Mouse (Mus musculus) c-Kit-positive CD71-negative TER-119-negative erythroid progenitor cells, embryonic 14.5 days (primary cell): ENCODE data around the gene C1ql4.

Experiments used
- DNase-seq: peaks from one replicate; pipeline ENCODE4 v3.0.0-alpha.2; 2013; ENCODE audit warnings: low read depth

Gene C1ql4

GRCm38 (mm10) chr15:99087253-99088075, at the start of gene C1ql4:
C1ql4 (minus strand) TSS chr15:99087817.
- no peak for DNase-seq

DNA sequence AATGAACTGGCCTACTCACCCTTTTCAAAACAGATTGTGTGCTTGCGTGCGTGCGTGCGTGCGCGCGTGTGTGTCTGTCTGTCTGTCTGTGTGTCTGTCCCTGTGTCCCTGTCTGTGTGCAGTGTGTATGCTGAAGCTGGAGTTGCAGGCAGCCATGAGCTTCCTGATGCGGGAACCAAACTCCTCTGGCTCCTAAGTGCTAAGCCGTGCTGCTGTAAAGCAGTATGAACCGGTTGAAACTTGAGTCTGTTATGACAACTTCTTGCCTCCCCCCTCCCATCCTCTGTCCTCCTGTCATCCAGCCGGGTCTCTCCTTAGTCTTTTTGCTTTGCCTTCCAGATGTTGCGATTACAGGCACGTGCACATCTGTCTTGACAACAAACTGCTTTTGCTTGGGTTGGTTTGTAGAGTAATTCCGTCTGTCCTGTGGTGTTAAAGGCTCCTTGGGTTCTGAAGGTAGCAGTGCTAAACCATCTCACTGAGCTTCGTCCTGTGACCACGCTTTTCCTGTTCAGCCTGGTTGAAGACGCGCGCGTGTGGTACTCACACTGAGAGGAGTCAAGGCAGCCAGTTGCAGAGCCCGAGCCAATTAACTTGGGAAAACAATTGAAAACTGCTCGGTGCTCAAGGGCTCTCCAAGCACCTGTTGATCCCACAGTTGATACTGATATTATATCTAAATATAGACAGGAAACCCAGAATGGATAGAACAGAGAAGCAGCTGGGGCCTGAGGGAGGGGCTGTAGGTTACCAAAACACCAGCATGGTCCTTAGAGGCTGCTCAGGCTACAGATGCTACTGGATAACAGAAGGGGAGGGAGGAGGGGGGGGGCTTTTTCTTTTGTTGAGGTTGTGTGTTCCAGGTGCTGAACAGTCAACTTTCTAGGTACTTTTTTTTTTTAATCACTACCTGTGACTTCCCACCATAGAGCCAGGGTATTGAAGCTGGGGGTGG, 42.6 kb upstream of the C1ql4 start:
- DNase-seq = no peak

- DNase-seq = no peak
These were observed 41.8 kb upstream of the C1ql4 start for GRCm38 (mm10) chr15:99129441-99129840.

DNA sequence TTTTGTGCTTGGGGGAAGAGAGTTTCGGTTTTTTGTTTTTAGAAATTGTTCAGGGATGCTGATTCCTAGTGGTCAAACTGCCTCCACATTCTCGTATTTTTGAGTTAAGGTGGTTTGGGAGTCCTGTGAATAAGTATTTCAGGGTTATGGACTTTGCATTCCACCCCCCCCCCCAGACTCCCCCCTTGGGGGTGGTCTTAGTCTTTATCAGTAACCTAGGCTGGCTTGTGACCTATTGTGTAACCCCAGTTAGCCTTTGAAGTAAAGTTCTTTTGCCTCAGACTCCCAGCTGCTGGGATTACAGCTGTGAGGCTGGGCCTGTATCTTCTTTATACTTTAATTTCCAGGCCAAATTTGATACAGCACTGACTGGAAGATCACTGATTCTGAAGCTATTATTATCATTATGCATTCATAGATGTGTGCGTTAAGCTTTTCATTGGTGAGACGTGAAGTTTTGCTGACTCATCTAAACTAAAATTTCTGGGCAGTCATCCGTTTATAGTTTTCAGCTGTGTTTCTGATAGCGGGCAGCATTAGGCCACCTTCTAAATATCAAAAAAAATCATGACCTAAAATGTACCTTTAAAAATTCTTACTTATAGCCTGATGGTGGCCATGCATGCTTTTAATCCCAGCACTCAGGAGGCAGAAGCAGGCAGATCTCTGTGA, 40.4 kb upstream of the C1ql4 start:
- DNase-seq = no peak

DNA sequence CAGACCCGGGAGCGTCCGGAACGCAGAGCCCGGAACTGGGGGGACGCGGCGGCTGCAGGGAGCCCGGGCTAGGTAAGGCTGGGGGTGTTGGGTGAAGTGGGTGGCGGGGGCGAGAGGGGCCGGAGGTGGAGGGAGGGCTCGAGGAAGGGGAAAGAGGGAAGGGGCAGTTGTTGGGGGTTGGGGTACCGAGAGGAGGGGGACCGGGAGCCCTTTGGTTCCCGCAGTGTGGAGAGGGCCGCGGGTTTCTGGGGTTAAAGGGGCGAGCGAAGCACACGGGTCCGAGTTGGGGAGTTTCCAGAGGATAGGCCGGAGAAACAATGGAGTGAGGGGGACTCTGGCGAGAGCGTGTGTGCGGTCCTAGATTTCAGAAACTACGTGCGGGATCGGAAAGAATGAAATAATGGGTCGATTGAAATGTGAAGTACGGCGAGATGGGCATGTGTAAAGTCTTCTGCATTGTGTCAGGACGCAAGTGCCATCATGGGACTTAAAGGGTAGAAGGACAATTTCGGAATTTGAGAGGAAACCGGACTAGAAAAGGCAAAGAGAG, 39.3 kb upstream of the C1ql4 start:
- DNase-seq = no peak

DNA sequence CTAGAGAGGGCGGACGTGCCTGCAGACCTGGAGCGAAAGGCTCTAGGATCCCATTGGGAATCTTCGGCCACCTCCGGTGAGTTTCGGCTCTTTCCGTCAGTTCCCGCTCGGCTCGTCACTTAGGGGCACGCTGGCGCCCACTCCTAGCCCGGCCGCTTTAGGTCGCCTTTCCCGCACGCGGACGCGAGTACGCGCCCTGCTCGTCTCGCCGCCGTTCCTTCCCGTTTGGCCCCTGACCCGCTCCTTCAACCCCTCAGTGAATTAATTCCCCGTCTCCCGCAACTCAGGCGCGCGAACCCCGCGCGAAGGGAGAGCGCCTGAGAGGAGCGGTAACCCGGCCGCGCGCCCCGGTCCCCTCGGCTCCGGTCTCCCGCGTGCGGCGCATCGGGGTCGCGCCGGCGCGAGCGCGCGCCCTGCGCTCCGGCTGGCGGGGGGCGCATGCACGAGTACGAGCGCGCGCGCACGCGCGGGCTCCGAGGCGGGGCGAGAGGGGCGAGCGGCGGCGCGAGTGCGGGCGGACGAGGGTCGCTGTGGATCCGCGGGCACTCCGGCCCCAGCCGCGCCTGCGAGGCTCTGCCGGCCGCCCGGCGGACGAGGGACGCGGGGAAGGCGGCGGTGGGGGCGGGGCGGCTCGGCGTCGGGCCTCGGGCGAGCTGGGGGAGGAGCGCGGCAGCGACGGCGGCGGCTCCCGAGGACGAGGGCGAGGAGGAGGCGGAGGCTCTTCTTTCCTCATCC, 38.6 kb upstream of the C1ql4 start:
- DNase-seq = no peak

DNA sequence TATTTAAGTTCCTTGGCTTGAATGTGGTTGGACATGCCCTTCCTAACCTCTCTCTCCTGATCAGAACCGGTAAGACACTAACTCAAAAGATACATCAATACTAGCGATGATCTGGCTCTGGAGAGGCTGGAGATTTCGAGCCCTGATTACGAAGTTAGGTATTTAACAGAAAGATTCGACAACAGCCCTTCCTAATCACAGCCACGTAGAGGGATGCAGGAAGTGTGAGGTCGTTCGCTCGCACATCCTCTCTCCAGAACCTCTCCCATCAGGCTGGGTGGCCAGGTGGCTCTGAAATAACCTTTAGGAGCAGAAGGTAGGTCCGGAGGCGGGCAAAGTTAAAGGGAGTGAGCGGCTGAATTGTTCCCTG, 38.1 kb upstream of the C1ql4 start, which contains the start of gene Spats2:
Spats2 (plus strand) TSS at position 206 of the 370 bp plus-strand sequence.
- no peak for DNase-seq

DNA sequence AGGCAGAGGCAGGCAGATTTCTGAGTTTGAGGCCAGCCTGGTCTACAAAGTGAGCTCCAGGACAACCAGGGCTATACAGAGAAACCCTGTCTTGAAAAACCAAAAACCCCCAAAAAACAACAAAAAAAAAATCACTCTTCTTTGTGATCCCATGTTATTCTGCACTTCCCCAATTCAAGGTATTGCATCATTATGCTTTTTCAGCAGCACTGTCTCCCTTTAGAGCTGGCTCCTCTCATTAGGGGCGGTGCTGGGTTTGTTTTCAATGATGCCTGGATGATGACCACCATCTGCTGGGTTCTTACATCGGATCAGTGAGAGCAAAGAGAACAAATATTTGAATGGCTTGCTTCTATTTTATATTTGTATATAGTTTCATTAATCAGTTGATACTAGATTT, 35.0 kb upstream of the C1ql4 start:
- no peak for DNase-seq

DNA sequence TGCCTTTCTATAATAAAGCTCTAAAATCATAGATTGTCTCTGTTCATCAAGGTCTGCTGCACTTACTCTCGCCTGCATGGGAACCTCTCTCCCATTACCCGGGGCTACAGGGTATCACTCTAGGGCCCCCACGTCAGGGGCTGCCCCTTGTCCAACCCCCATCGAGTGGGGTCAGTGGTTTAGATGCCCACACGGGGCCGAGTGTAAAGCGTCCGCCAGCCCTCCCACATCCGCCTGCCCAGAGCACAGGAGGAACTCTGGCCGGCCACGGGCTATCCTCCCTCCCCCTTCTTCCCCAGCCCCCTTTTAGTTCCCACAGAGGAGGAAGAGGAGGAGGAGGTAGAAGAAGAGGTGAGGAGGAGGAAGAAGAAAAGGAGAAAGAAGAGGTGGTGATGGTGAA, 33.2 kb upstream of the C1ql4 start:
- DNase-seq = no peak

DNA sequence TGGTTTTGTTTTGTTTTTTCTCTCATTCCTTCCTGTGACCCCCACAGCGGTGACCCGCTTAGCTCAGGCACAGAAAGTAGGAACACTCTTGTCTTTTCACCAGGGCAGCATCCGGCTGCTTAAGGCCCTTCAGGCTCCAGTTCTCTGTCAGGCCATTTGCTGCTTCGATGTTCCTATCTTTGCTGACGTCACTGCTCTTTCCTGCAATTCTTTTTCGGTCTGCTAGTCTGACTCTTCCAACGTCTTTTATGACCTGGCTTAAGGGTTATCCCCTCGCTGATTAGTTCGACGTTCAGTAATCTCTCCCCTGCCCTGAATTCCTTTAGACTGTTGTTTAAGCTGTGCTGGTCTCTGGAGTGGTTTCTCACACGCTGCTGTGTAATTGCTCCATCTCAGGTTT, 28.9 kb upstream of the C1ql4 start:
- no peak for DNase-seq

DNA sequence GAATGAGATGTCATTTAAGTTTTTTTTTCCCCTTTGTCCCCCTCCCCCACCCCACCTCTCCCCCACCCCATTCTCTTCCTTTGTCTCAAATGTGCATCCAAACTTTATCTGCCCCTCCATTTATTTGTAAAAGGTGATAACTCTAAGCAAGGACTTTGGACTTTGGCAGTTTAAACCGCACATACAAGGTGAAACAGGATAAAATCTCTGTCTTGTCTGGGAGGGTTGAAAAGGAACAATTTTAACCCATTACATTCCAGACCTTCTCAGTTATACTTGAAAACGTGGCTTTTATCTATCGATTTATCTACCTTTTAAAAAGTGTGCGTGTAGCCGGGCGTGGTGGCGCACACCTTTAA, 27.4 kb upstream of the C1ql4 start:
- no peak for DNase-seq

GRCm38 (mm10) chr15:99114312-99115064, 26.9 kb upstream of the C1ql4 start:
- DNase-seq = no peak

DNA sequence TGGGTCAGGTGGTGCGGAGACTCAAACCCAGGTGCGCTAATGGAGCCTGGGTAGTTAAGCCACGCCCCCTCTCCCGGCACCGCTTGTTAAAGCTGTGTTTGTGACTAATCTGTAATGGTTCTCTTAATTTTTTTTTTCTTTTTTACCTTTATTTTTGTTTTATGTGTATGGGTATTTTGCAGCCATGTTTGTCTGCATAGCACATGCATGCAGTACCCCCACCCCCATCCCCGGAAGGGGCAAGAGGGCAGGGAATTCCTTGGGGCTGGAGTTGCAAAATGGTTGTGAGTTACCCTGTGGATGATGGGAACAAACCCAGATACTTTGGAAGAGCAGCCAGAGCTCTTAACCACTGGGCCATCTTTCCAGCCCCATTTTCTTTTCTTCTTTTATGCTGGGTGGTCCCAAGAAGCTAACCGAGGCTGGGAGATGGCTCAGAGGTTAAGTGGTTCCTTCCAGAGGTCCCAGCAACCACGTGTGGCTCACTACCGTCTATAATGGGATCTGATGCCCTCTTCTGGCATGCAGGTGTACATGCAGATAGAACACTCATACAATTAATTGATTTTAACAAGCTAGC, 25.9 kb upstream of the C1ql4 start:
- DNase-seq = no peak

- DNase-seq = no peak
These were observed 25.3 kb upstream of the C1ql4 start for GRCm38 (mm10) chr15:99112843-99113395.

GRCm38 (mm10) chr15:99111809-99112208, 24.2 kb upstream of the C1ql4 start:
- no peak for DNase-seq

DNA sequence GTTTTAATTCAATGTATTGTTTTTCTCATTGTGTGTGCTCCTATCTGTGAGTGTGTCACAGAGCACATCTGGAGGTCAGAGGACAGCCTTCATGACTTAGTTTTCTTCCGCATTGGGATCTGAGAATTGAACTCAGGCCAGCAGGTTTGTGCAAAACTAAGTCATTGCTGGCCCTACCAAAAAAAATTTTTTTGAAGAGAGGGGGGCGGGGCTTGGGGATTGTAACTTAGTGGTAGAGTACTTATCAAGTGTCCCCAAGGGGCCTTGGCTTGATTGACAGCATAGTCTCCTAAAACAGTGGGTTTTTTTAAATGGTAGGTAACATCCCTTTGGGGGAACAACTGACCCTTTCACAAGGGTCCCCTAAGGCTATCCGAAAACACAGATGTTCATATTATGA, 23.5 kb upstream of the C1ql4 start:
- no peak for DNase-seq

DNA sequence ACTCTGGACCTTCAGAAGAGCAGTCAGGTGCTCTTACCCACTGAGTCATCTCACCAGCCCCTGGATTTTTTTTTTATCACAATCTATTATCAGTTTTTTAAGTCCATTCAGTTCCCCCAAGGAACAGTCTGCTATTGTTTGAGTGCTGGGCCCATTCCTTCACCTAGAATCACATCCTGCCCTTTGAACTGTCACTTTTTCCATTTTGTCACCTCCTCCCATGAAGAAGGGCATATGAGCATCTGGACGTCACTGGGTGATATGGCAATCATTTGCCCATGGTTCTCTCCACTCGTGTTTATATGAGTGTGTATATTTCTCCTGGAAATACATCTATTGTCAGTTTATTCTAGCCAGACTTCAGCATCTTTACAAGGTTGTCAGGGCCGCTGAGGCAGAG, 20.2 kb upstream of the C1ql4 start:
- DNase-seq = no peak

DNA sequence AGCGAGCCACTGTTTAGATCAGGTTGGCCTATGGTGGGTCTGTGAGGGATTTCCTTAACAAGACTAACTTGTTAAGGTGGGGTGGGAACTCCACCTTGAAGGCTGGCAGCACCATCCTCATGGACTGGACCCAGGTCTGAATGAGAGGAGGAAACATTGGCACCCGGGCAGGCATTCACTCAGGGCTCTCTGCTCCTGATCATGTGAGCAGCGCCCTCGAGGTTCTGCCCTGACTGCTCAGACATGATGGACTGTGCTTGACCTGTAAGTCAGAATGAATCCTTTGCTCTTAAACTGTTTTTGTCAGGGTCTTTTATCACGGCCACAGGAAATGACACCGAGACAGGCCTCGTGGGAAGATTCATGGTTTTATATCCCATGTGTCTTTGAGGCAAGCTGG, 17.6 kb upstream of the C1ql4 start:
- DNase-seq = no peak

GRCm38 (mm10) chr15:99099984-99100383, 12.4 kb upstream of the C1ql4 start:
- DNase-seq = no peak

GRCm38 (mm10) chr15:99099139-99099556, 11.5 kb upstream of the C1ql4 start:
- DNase-seq = no peak
